Mouse (Mus musculus) midbrain, embryonic 11.5 days (tissue): ENCODE measurements around the gene Tcf7l1. TPM values are rescaled to one million over a fixed set of nuclear protein-coding genes. Genes with fewer than 3 reads are reported as not detected.

Experiments used
- ATAC-seq: fragments of 200-750 bp; cut with Nextera tagmentation; 2 replicates; pipeline ENCODE4 v1.8.0; 2017; ENCODE audit warnings: moderate TSS enrichment, moderate library complexity; ENCODE audit not compliant: low FRiP score
- DNase-seq: peaks from one replicate; pipeline ENCODE4 v3.0.0; 2015; ENCODE audit warnings: low spot score; ENCODE audit errors: missing footprints
- H3K27ac ChIP-seq: fragments of 300-500 bp; sonication (generic); 2 replicates; pipeline ENCODE4 v1.5.1; 2014; ENCODE audit warnings: low read depth, low read length
- H3K27me3 ChIP-seq: fragments of 300-500 bp; sonication (generic); 2 replicates; pipeline ENCODE4 v1.6.1; 2014; ENCODE audit warnings: mild to moderate bottlenecking, low read length, moderate library complexity, mixed read lengths; ENCODE audit not compliant: control insufficient read depth, insufficient read depth
- H3K36me3 ChIP-seq: fragments of 300-500 bp; sonication (generic); 2 replicates; pipeline ENCODE4 v1.6.1; 2014; ENCODE audit warnings: mild to moderate bottlenecking, low read length, moderate library complexity, mixed read lengths; ENCODE audit not compliant: control insufficient read depth, insufficient read depth
- H3K4me1 ChIP-seq: fragments of 300-500 bp; sonication (generic); 2 replicates; pipeline ENCODE4 v1.6.1; 2014; ENCODE audit warnings: low read length; ENCODE audit not compliant: control insufficient read depth, insufficient read depth
- H3K4me2 ChIP-seq: fragments of 300-500 bp; sonication (generic); 2 replicates; pipeline ENCODE4 v1.6.1; 2014; ENCODE audit warnings: mild to moderate bottlenecking, moderate library complexity
- H3K4me3 ChIP-seq: fragments of 300-500 bp; sonication (generic); 2 replicates; pipeline ENCODE4 v1.5.1; 2014; ENCODE audit warnings: low read depth, low read length
- H3K9ac ChIP-seq: fragments of 300-500 bp; sonication (generic); 2 replicates; pipeline ENCODE4 v1.6.1; 2014; ENCODE audit warnings: low read length
- H3K9me3 ChIP-seq: fragments of 300-500 bp; sonication (generic); 2 replicates; pipeline ENCODE4 v1.6.1; 2016; ENCODE audit warnings: low read length; ENCODE audit not compliant: control insufficient read depth
- WGBS: fragments of 180-500 bp; shearing (Covaris S2); extraction: QIAGEN DNeasy Blood & Tissue Kit; methylation state at CpG from one replicate; pipeline ENCODE4 v1.1.7; 2014; 5-methylcytosine and 5-hydroxymethylcytosine counted together
- polyA plus RNA-seq: library from polyadenylated mRNA; unstranded; fragments of >200 nt; fragmentation: Nextera tagmentation; extraction: Ambion mirVana; gene quantifications from 2 replicates; pipeline ENCODE4 v1.2.1, GENCODE M21; 2014

Gene Tcf7l1
- polyA plus RNA-seq, 1 experiment from 2014 or later = 19.8 TPM

- no peaks in the 10 kb centered on the region for H3K27me3 ChIP-seq
- ATAC-seq = no peak
- H3K36me3 ChIP-seq = no peaks in the 10 kb centered on the region
- 90% methylated on average over 11 of the region's 11 CpGs for WGBS
- DNase-seq = no peak
- H3K9ac ChIP-seq = no peak overlapping the region
- no peak overlapping the region for H3K4me2 ChIP-seq
- no peaks in the 10 kb centered on the region for H3K4me1 ChIP-seq
- H3K4me3 ChIP-seq = no peak overlapping the region
- H3K9me3 ChIP-seq = no peaks in the 10 kb centered on the region
- H3K27ac ChIP-seq = no peak overlapping the region
These were observed 204.9 kb downstream of the Tcf7l1 start for GRCm38 (mm10) chr6:72584154-72584553.

GRCm38 (mm10) chr6:72583211-72583839, 205.7 kb downstream of the Tcf7l1 start:
- Histone ChIP-seq H3K9ac (no peak overlapping the region), H3K36me3 (no peaks in the 10 kb centered on the region), H3K9me3 (no peaks in the 10 kb centered on the region), H3K27ac (no peak overlapping the region), H3K4me3 (no peak overlapping the region), H3K4me1 (no peaks in the 10 kb centered on the region), H3K4me2 (no peak overlapping the region), H3K27me3 (no peaks in the 10 kb centered on the region)
- ATAC-seq (no peak), DNase-seq (no peak)
- 87% methylated on average over 4 of the region's 4 CpGs for WGBS

- H3K36me3 ChIP-seq = no peaks in the 10 kb centered on the region
- no peaks in the 10 kb centered on the region for H3K9me3 ChIP-seq
- H3K4me1 ChIP-seq = no peaks in the 10 kb centered on the region
- no peaks in the 10 kb centered on the region for H3K27me3 ChIP-seq
- H3K9ac ChIP-seq = no peak overlapping the region
- H3K4me3 ChIP-seq = no peak overlapping the region
- no peak overlapping the region for H3K27ac ChIP-seq
- 79% methylated on average over 11 of the region's 11 CpGs for WGBS
- ATAC-seq (no peak), DNase-seq (no peak)
- H3K4me2 ChIP-seq = no peak overlapping the region
These were observed 207.2 kb downstream of the Tcf7l1 start for GRCm38 (mm10) chr6:72581625-72582382.

Other genes starting within 250 kb of the Tcf7l1 start
- gene Capg, start 244.9 kb downstream of the Tcf7l1 start, polyA plus RNA-seq = 6.6 and 8.0 TPM in 2 replicates
- gene Elmod3, start 190.8 kb downstream of the Tcf7l1 start, polyA plus RNA-seq = 15.4 and 17.4 TPM in 2 replicates
- 5.0 and 6.8 TPM in 2 replicates for gene Retsat, start 190.8 kb downstream of the Tcf7l1 start, polyA plus RNA-seq
- 48.7 and 48.9 TPM in 2 replicates for gene Tgoln1, start 172.3 kb downstream of the Tcf7l1 start, polyA plus RNA-seq
- gene Kcmf1, start 110.7 kb upstream of the Tcf7l1 start, polyA plus RNA-seq = 37.2 and 45.3 TPM in 2 replicates
- 3,363 and 3,486 TPM in 2 replicates for gene Tmsb10, start 169.5 kb upstream of the Tcf7l1 start, polyA plus RNA-seq